Mouse (Mus musculus) spleen, postnatal 10 days (tissue): ENCODE results near the gene Txnrd1.
A peak's percentile ranks its signal among the peaks of the same experiment; 100 is the strongest.

Source experiments
- DNase-seq, 2 experiments: peaks; one replicate each; pipeline ENCODE4 v3.0.0; 2021 to 2022; ENCODE audit warnings: low spot score in 2 of 2

Gene Txnrd1

DNA sequence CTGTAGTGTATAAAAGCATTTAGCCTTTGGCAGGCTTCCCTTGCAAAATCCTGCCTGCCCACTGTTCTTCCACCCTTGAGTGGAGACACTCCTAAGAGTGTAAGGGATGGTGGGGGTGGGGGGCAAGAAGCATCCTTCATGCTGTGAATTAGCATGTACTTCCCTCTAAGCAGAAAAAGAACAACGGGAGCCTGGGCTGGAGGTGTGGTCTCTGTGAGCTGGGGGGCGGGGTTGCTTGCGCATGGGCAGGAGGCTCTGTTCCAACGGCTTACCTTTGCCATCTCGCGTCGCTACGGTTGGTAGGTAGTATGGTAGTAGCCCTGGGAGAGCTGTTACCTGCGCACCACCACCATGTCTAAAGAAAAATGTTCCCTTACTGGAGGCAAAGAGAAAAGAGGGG is 32.6 kb downstream of the Txnrd1 start, which contains the start of gene Eid3:
Gene Eid3 (plus strand): TSS at position 271 of the 400 bp plus-strand sequence.
- DNase-seq, result no peak

DNA sequence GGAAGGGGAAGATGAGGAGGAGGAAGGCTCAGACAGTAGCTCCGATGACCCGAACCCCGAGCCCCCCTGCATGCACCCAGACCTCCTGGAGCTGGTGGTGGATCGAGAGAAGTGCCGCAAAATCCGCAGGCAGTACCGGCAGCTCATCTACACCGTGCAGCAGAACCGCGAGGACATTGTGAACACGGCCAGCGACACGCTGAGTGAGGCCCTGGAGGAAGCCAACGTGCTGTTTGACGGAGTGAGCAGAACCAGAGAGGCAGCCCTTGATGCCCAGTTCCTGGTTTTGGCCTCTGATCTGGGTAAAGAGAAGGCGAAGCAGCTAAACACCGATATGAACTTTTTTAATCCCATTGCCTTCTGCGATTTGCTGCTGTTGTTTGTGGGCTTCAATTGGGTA is 33.1 kb downstream of the Txnrd1 start:
- DNase-seq, result no peak

DNA sequence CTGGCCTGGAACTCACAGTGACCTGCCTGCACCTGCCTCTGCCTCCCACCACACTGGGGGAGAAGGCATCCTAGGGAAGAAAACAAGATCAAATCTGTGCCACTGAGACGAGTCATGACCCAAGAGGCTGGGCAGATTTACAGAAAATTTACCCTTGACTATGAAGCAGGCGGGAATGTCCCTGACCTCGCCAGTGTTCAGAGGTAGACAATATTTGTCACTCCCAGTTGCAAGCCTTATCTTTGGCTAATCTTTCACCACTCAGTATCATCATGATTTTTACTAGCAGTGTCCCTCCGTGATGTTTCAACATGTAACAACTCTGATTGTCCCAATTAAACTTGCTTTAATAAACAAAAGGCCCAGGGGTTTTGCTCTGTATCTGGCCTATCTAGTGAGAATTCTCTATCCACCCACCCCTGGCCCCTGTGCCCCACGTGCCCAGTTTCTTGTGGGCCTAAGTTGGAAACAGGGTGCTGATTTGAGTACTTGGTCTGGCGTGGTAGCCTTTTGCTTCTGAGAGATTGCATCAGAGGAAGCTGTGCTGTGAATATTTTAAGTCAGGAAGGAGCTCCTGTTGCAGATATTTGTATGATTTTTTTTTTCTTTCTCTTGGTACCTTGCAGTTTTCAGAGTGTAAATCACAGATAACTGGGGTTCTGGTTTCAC is 34.8 kb downstream of the Txnrd1 start:
- DNase-seq, result no peak

DNA sequence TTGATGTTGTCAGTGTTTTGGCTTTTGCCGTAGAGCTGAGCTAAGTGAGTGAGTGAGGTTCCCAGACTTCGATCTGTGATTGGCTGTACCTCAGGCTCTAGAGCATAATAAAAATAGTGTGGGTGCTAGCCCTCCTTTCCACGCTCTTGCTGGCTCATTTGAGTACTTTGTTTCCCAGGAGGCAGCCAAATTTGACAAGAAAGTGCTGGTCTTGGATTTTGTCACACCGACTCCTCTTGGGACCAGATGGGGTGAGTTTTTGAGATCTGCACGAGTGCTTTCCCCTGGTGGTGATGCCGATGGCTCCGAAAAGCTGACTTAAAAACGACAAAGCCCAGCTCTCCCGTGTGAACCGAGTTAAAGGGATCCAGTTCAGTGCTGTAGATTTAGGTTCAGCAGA is 41.7 kb downstream of the Txnrd1 start:
- no peak for DNase-seq

DNA sequence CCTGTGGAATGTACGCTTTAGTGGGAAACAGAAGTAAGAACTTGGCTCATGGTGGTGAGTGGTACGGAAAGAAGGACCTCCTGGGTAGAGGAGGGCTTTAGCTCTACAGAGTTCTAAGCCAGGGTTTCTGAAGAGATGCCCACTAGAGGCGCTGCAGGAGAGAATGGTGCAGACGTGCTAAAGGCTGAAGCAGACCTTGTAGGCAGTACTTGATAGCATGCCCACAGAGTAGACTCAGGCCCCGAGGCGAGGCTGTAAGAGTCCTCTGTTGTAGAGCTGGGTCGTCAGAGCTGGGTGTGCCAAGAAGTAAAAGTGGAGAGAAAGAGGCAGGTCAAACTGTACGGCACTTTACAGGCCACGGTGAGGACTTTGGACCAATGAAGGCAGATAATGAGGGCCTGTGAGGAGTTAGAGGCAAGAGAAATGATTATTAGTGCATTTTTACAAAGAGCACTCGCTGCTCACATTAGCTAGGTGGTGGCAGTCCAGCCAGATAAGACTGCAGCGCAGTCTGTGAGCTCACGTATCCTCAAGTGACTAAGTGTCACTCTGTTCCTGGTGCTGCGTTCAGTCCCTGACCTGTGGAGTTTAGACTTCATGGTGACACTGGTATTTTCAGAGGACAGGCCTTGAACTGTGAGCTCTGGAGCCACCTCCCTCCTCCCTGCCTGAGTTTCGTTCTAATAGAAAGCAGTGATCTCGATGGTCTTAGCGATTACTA is 42.5 kb downstream of the Txnrd1 start:
- DNase-seq, result peak in 1 of 2 experiments; percentile 65

DNA sequence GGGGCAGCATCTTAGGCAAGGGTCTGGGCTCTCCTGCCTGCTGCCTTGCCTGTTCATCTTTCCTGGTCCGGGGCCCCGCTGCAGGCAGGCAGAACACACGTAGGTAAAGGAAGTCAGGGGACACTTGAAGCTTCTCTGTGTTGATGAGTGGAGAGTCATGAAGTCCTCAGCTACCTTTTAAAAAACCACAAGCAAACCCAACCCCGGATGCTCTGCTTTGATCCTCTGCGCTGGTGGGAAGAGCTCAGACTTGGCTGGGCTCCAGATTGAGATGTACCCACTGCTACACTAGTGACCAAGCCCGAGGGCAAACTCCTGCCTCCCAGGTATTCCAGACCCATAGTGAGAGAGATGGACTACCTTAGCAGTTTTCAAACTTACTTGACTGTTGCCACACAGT is 53.6 kb downstream of the Txnrd1 start:
- DNase-seq, result no peak

DNA sequence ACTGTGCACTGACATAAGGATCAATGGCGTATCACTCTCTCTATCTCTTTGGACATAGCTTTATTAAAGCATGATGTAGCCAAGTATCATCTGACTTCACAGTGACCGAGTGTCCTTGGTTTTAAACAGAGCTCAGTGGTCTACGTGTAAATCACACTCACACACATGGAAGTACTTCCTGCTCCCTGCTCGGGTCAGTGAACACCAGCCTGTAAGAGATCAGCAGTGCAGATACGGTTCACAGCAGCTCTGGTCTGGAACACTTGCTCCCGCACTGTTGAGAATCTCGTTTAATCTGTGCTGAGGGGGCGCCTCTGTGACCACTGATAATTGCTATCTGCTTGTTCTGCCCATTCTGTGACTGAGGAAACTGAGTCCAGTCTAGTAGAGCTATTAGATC is 54.8 kb downstream of the Txnrd1 start:
- no peak for DNase-seq

DNA sequence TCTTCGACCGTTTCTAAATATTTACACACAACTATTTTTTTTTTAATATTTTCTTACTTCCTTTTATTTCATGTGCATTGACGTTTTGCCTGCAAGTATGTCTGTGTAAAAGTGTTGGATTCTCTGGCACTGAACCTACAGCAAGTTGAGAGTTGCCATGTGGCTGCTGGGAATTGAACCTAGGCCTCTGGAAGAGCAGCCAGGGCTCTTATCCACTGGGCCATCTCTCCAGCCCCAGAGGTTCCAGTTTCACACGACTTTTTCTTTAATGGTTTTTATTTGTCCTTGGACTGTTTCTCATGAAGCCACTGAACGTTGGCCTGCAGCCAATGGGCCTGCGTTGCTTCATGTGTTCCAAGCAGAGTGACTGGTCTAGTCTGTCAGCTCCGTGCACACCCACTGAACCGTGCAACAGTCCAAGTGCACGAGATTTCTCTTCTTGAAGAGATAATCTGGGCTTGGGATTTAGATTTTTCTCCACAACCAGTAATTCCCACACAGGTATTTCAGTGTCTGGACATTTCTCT is 55.8 kb downstream of the Txnrd1 start:
- DNase-seq, result no peak

DNA sequence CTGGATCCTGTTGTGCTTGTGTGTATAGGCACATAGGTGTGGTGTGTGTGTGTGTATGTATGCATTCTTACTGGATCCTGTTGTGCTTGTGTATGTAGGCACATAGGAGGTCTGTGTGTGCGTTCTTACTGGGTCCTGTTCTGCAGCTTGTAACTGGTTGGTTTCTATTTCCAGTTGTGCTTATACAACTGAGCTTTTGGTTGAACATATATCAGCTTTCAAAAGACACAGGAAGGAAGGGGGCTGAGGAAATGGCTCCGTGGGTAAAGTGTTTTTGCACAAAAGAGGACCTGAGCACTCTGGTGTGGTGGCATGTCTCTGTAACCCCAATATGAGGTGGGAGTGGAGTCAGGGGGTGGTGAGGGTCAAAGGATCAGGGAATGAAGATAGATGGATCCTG is 57.2 kb downstream of the Txnrd1 start:
- no peak for DNase-seq

DNA sequence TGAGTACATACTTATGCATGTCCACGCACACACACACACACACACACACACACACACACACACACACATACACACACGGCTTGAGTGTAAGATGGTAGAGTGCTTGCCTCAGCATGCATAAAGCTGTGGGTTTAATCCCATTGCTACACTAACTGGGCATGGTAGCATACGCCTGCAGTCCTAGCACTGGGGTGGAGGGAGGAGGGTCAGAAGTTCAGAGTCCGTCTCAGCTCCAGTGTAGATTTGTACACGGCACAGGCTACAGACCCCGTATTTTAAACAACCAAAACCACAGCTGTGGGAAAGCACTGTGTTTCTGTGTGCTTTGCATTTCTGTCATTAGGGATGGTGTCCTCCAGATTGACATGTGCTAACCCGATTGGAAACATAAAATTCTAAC is 57.7 kb downstream of the Txnrd1 start:
- DNase-seq, result no peak

DNA sequence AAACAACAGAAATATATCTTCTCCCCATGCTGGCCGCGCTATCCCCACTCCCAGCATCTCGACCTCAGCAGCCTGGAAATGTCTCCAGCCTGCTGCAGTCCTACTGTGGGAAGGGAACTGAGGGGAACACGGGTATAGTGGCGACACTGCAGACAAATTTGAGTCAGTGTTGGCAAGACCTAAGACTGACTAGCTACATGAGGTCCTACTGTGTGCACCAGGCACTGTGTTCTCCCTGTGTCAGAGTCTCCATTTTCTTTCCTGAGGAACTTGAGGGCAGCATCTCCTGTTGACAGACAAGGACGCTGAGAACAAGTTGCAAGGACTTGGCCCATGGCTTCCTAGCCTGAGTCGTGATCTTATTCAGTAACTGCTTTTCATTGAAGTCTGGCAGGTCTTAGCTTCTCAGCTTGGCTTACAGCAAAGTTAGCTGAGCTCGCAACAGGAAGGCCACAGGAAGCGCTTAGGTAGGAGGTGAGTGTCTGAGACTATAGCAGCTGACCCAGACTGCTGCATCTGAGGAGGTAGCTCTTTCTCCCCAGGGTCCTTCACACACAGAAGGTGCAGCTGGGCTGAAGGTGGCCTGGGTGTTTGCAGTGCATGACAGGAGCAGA is 58.8 kb downstream of the Txnrd1 start:
- DNase-seq, result no peak

DNA sequence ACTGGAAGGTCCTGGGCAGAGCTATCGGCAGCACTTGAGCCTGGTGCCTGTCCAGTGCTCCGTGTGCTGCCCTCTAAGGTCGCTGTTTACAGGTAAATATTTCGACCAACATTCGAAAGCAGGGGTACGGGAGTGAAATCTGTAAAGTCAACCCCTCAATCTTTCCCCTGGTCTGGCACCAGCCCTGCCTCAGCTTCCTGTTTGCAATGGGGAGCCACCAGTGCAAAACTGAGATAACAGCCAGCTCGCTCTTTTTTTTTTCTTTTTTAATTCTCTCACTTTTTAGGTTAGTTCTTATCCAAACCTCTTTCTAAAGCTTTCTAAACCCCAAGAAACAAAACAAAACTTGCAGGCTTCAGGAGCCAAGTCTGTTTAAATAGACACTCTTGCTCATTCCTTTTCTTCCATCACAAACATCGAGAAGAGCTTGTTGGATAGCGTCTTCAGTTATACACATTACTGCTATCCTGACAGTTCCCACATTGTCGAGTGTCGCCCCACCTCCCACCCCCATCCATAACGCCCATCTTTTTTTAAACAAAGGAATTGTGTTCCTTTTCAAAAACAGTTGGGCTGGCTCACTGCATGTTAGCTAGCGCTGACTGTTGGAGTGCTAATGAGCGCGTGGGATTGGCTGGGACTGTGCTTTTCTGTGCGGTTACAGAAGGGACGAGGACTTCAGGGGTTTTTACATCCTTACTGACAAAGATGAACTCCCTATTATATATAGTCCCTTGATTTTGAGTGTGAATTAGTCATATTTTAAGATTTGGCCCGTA is 60.3 kb downstream of the Txnrd1 start:
- DNase-seq, result no peak

DNA sequence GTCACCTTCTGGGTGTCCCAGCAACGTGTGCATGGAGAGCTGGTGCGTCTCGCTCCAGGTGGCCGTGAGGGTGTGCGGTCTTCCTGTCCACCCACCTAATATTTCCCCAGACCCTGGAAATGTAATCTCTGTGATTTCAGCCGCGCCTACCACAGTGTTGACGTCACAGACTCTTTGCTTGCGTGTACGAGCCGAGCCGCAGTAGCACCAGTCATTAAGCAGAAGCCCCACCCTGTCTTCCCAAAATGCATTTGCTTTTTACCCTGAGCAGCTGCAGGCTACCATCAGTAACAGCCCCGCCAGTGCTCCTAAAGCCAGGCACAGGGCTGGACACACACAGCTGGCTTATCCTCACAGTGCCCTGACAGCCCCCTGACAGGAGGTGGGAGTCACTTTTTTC is 64.2 kb downstream of the Txnrd1 start:
- DNase-seq, result no peak

DNA sequence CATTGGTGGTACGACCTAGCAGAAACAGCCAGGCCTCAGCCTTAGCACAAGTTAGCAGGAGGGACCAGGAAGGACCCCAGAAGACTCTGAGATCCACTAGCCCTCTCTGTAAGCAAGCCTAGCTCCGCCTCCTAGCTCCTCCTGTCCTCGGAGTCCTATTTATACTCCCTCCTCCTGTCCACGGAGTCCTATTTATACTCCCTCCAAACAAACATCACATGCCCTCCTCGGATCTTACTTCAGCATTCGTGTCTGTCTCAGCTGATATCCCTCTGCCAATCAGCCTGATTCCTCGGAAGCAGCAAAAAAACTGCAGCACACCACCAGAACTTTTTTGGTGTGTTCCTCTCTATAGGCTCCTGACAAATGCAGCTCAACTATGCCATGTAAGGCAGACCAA is 65.1 kb downstream of the Txnrd1 start:
- no peak for DNase-seq

DNA sequence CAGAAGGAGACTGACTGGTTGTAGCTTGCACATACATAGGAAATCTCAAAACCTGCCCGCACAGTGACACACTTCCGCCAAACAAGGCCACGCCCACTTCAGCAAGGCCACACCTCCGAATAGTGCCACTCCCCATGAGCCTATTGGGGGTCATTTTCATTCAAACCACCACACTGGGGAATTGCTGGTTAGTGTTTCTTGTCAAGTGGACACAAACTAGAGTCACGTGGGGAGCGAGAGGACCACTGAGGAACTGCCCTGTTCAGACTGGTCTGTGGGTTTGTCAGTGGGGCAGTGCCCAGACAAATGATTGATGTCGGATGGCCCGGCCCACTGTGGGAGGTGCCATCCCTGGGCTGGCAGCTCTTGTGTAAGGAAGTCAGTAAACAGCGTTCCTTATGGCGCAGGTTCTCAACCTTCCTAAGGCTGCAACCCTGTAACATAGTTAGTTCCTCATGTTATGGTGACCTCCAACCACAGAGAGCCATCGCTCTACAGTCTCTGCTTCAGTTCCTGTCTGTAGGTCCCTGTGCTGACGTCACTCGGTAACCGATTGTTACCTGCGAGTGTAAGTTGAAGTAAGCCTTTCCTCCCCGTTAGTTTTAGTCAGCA is 66.2 kb downstream of the Txnrd1 start:
- DNase-seq, result peak in 1 of 2 experiments; percentile 40

DNA sequence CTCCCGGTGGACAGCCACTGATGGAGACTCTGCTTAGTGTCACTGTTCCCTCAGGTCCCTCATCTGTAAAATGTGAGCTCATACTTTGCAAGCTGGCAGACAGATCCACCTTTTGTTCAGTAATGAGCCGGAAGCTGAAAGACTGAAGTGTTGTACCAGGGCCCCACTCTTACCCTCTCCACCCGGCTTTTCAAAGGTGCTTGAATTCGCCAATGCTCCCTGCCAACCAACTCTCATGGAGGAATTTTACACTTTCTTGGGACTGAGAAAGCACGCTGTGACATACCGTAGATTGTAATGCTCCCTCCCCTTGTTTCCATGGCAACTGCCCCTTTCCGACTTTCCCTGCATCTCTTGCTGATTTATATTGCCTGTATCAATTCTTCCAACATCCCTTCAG is 66.8 kb downstream of the Txnrd1 start:
- no peak for DNase-seq

DNA sequence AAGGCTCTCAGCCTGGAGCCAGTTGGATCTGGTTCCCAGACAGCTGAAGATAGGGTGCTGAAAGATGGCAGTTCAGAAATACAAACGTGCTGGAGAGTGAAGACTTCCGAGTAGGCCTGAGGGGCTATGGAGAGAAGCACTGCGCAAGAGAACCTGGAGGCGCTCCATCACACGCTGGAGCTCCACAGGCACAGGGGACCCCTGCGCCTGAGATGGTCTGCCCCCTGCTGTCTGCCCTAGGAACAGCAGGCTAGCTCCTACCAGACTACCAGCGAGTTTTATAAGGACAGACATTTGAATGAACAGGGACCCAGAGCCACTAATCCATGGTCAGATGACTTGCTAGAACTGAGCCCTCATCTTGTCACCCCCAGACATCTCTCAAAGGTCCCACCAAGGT is 67.7 kb downstream of the Txnrd1 start:
- DNase-seq, result peak; percentile 83 to 90

DNA sequence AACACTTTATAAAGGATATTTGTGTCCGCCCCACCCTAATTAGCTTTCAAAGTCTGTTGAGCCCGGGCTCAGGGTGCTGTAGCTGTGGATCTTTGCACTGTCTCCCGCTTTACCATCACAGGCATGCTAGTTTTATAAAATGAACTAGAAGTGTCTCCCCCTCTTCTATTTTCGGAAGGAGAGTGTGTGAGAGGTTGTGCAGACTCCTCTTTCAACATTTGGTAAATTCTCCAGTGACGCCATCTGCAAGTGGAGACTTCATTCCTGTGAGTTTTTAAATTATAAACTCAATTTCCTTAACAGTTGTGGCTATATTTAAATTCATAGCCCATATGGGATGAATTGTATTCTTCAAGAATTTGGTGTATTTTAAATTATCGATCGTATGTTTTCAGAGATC is 74.8 kb downstream of the Txnrd1 start:
- no peak for DNase-seq

DNA sequence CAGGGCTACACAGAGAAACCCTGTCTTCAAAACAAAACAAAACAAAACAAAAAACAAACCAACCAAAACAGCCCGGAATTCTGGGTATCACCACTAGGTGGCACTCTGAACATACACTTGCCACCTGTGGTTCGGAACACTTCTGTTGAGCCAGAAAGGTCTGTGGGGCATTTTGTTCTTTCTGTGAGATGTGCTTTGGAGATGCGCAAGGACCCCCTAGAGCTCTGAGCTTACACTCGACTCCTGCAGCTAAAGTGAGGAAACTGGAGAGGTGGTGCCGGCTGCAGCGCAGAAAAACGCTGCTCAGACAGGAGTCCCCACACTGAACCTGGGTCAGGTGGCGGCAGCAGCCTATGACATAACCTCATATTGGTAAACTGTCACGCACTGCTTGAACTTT is 75.6 kb downstream of the Txnrd1 start:
- peak; percentile 58 to 79 for DNase-seq

DNA sequence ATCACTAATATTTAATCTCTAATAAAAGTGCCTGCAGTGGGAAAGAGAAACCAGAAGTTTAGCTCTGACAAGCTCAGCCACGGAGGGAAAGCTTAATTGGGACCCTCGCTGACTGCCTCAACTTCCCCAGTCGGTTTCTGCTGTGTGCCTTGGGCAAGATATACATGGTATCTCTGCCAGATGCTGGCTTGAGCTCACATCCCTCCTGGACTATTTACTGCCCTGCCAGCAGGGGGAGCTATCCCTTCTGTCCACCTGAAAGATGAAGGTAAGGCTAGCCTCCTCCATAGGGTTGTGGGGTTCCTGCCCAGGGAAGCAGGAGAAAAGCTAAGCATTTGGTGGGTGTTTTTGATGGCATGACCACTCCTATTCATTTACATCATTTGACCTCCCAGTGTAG is 76.4 kb downstream of the Txnrd1 start:
- peak; percentile 26 to 65 for DNase-seq

DNA sequence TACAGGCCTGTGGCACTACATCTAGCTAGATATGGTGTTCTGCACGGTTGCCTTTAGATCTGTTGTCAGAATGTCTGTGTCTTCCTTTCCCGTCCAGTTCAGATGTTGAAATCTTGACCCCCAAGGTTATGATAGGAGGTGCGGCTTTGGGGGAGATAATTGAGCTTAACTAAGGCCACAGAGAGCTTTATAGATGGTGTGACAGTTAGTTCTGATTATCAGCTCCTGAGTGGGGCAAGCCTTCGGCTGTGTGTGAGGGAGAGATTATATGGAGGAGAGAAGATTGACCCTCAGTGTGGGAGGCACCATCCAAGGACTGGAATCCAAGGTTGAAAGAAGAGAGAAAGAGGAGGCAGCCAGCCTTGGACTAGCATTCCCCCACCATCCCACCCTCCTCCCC is 79.5 kb downstream of the Txnrd1 start:
- no peak for DNase-seq

DNA sequence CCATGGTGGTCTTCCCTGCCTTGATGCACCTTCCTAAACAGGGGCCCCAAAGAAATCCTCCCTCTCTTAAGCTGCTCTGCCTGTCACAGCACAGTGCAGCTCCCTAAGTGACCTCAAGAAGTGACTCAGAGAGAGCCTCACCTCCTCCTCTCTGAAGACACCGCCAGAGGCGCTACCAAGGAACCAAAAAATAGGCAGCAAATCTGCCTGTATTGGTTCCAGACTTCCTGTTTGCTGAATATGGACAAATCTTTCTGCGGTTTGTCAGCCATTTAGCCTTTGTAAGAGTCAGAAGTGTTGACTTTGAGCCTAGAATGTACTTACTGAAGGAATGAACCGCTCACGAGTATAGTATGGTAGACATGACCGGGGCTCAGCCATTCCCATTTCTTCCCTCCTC is 80.0 kb downstream of the Txnrd1 start:
- DNase-seq, result no peak
